Mouse (Mus musculus): ENCODE data around the gene Pcf11.

DNA sequence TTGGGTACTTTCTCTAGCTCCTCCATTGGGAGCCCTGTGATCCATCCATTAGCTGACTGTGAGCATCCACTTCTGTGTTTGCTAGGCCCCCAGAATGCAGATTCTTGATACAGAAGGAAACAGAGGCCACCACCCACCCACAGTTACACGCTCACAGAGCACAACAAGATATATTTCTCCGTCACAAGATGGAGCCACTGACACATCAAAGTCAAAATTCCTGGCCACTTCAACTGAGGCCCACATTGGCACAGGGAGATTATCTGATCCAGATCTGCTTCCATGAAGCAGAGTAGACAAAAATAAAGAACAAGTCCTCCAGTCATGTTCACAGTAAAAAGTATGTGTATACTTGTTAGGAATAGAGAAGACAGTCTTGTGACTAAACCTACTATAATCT, 39.6 kb downstream of the Pcf11 start:
- TF ChIP-seq EP300 (optimal IDR thresholded peaks at IDR 0.05) (no peak), CTCF (IDR thresholded peaks at IDR 0.05; ENCODE audit: low read depth) (peak; percentile 68)
